Mouse (Mus musculus) kidney, adult 2 months (tissue): ENCODE results near the gene Il17re.
A peak's percentile ranks its signal among the peaks of the same experiment; 100 is the strongest.

Experiments used
- CTCF ChIP-seq: fragments of 200-500 bp; conservative IDR thresholded peaks from 2 replicates; pipeline ENCODE4 v1.5.1; 2011; ENCODE audit warnings: low read depth, mild to moderate bottlenecking, control low read depth, low read length, moderate library complexity, mixed read lengths; ENCODE audit not compliant: insufficient read depth, insufficient read length
- POLR2A ChIP-seq: fragments of 200-500 bp; IDR thresholded peaks from one replicate; pipeline ENCODE4 v1.6.1; 2011; ENCODE audit warnings: low read depth, low read length, control low read depth

DNA sequence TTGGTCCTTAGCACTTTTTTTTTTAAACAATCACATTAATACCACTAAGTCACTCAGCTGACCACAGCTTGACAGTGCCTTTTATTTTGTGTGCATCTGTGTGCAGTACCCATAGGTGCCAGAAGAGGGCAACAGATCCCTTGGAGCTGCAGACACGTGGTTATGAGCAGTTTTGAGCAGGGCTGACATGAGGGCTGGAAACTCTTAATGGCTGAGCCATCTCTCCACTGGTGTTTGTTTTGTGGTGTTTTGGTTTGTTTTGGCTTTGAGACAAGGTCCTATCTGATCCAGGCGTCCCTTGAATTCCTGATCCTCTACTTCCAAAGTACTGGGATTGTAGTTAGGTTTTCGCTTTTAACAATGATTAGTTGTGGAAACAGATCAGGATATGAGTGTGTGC, 30.9 kb upstream of the Il17re start:
- TF ChIP-seq POLR2A (no peak), CTCF (peak; percentile 75)
